Mouse (Mus musculus) liver, embryonic 11.5 days (tissue): Measurements from ENCODE around the gene Olfr288. TPM values are rescaled to one million over a fixed set of nuclear protein-coding genes. Genes with fewer than 3 reads are reported as not detected.

Source experiments
- ATAC-seq: fragments of 200-750 bp; cut with Nextera tagmentation; replicated peaks from 2 replicates; pipeline ENCODE4 v1.8.0; 2017; ENCODE audit warnings: moderate number of reproducible peaks, mild to moderate bottlenecking, moderate TSS enrichment, moderate library complexity; ENCODE audit not compliant: low FRiP score
- DNase-seq: peaks from one replicate; pipeline ENCODE4 v3.0.0-alpha.2; 2017; ENCODE audit warnings: low spot score
- H3K27ac ChIP-seq: fragments of 300-500 bp; sonication (generic); 2 replicates; pipeline ENCODE4 v1.5.1; 2014; ENCODE audit warnings: mild to moderate bottlenecking, low read depth, low read length, control low read depth
- H3K27me3 ChIP-seq: fragments of 300-500 bp; sonication (generic); replicated peaks from 2 replicates; pipeline ENCODE4 v1.6.1; 2014; ENCODE audit warnings: low read length, mixed read lengths; ENCODE audit not compliant: control insufficient read depth, insufficient read depth
- H3K36me3 ChIP-seq: fragments of 300-500 bp; sonication (generic); 2 replicates; pipeline ENCODE4 v1.6.1; 2014; ENCODE audit warnings: mild to moderate bottlenecking, low read length, moderate library complexity, mixed read lengths; ENCODE audit not compliant: control insufficient read depth, insufficient read depth
- H3K4me1 ChIP-seq: fragments of 300-500 bp; sonication (generic); replicated peaks from 2 replicates; pipeline ENCODE4 v1.6.1; 2014; ENCODE audit warnings: low read length, mixed read lengths; ENCODE audit not compliant: control insufficient read depth, insufficient read depth
- H3K4me2 ChIP-seq: fragments of 300-500 bp; sonication (generic); 2 replicates; pipeline ENCODE4 v1.6.1; 2014; ENCODE audit warnings: mild to moderate bottlenecking, control low read depth, moderate library complexity
- H3K4me3 ChIP-seq: fragments of 300-500 bp; sonication (generic); 2 replicates; pipeline ENCODE4 v1.5.1; 2014; ENCODE audit warnings: low read depth, low read length, control low read depth
- H3K9ac ChIP-seq: fragments of 300-500 bp; sonication (generic); 2 replicates; pipeline ENCODE4 v1.6.1; 2014; ENCODE audit warnings: low read depth, low read length, control low read depth
- H3K9me3 ChIP-seq: fragments of 300-500 bp; sonication (generic); 2 replicates; pipeline ENCODE4 v1.6.1; 2016; ENCODE audit warnings: low read length, inconsistent platforms, mixed read lengths; ENCODE audit not compliant: control insufficient read depth
- WGBS: fragments of 180-500 bp; shearing (Covaris S2); extraction: QIAGEN DNeasy Blood & Tissue Kit; methylation state at CpG from one replicate; pipeline ENCODE4 v1.1.7; 2014; 5-methylcytosine and 5-hydroxymethylcytosine counted together
- polyA plus RNA-seq: library from polyadenylated mRNA; unstranded; fragments of >200 nt; fragmentation: Nextera tagmentation; extraction: Ambion mirVana; gene quantifications from 2 replicates; pipeline ENCODE4 v1.2.1, GENCODE M21; 2014

The Olfr288 gene
- polyA plus RNA-seq, 1 experiment from 2014 or later = not detected

DNA sequence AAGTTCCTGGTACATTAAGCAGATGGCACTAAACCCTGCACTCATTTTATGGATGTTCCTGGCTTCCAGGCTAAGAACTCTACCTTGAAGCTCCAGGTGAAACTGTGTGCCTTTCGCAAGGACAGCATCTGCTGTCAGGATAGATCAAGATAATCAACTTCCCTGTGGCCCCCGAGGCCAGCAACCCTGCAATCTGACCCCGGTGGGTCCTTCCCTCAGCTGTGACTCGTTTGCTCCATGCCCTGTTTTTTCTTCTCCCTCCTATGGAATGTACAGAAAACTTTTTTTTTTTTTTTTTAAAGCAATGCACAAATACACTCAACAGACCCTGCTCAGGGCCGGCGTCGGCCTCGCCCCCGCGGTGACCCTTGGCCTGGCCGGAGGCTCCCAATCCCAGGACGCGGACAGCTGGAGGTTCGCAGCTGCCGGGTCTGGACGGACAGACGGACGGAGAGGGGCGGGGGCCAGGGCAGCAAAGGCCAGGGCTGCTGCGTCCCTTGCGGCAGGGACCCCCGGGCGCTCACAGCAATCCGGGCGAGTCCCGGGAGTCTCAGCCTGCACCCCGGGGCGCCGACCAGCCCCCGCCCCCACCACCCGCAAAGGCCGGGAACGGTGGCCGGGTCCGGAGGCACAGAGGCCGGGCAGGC, 50.4 kb downstream of the Olfr288 start:
- H3K9me3 ChIP-seq = no peaks in the 10 kb centered on the region
- DNase-seq (peak; percentile 45), ATAC-seq (peak; percentile 71)
- H3K4me2 ChIP-seq = peak overlapping the region; percentile 88
- peaks cover 10% of the 10 kb centered on the region for H3K4me1 ChIP-seq
- WGBS = 0% methylated on average over 36 of the region's 36 CpGs
- peaks cover 5% of the 10 kb centered on the region; the same call in 1 of the 2 replicates for H3K36me3 ChIP-seq
- H3K9ac ChIP-seq = peak overlapping the region; percentile 97
- H3K27me3 ChIP-seq = no peaks in the 10 kb centered on the region
- peak overlapping the region; percentile 59 for H3K27ac ChIP-seq
- H3K4me3 ChIP-seq = peak overlapping the region; percentile 98

- H3K4me1 ChIP-seq = peaks cover 10% of the 10 kb centered on the region
- no peaks in the 10 kb centered on the region for H3K27me3 ChIP-seq
- 84% methylated on average over 10 of the region's 10 CpGs for WGBS
- H3K36me3 ChIP-seq = peaks cover 5% of the 10 kb centered on the region; the same call in 1 of the 2 replicates
- no peak overlapping the region for H3K4me3 ChIP-seq
- no peaks in the 10 kb centered on the region for H3K9me3 ChIP-seq
- no peak overlapping the region for H3K9ac ChIP-seq
- no peak overlapping the region for H3K4me2 ChIP-seq
- ATAC-seq (no peak), DNase-seq (no peak)
- no peak overlapping the region for H3K27ac ChIP-seq
Measured at GRCm38 (mm10) chr15:98142515-98142914, 52.8 kb downstream of the Olfr288 start.

DNA sequence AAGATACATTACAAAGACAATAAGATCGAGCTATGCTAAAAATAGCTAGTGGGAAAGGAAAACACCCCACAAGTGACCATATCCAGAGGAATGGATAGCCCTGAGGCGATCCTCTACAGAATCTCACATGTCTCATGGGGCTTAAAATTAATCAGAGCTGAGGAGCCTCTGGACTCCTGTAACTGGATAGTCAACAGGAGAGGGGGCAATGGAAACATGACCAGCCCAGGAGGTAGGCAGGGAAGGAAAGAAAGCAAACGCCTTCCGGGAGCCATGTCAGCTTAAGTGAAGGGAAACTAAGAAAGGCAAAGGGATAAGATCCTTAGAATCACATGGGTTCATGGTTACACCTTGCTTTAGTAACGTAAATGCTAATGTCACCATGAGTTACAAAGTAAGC, 54.5 kb downstream of the Olfr288 start:
- Histone ChIP-seq H3K9me3 (no peaks in the 10 kb centered on the region), H3K36me3 (peaks cover 11% of the 10 kb centered on the region; the same call in 1 of the 2 replicates), H3K27me3 (no peaks in the 10 kb centered on the region), H3K4me2 (no peak overlapping the region), H3K4me3 (no peak overlapping the region), H3K27ac (no peak overlapping the region), H3K9ac (no peak overlapping the region), H3K4me1 (peaks cover 10% of the 10 kb centered on the region)
- 92% methylated on average over 5 of the region's 5 CpGs for WGBS
- no peak for DNase-seq
- no peak for ATAC-seq

DNA sequence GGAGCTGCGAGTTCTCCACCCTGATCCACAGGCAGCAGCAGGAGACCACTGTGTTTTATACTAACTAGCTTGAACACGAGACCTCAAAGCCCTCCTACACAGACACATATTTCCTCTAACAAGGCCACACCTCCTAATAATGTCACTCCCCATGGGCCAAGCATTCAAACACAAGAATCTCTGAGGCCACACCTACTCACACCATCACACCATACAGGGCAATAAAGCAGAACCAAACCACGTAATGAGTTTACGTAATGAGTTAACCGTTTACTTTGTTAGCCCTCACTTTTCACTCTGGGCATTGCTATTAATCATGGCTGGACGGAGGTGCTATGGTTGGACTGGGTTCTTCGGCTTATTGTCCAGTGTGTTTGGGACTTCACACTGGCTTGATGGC, 55.6 kb downstream of the Olfr288 start:
- no peaks in the 10 kb centered on the region for H3K27me3 ChIP-seq
- 85% methylated on average over 7 of the region's 7 CpGs for WGBS
- no peak for DNase-seq
- H3K27ac ChIP-seq = no peak overlapping the region
- peaks cover 6% of the 10 kb centered on the region for H3K4me1 ChIP-seq
- no peaks in the 10 kb centered on the region for H3K9me3 ChIP-seq
- no peak overlapping the region for H3K4me2 ChIP-seq
- H3K9ac ChIP-seq = no peak overlapping the region
- no peak for ATAC-seq
- no peak overlapping the region for H3K4me3 ChIP-seq
- H3K36me3 ChIP-seq = peaks cover 17% of the 10 kb centered on the region; the same call in 1 of the 2 replicates

DNA sequence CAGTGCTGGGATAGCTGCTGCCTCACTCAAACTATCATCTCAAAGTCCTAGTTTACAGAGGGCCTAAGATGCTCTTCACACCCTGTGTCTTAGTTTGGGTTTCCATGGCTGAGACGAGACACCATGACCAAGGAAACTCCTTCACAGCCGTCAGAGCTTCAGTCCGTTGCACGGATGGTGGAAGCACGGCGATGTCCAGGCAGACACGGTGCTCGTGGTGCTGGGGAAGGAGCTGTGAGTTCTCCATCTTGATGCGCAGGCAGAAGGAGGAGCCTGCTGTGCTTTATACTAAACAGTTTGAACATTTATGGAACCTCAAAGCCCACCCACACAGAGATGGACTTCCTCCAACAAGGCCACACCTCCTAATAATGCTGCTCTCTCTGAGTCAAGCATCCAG, 58.5 kb downstream of the Olfr288 start:
- H3K27me3 ChIP-seq = no peaks in the 10 kb centered on the region
- ATAC-seq = no peak
- peaks cover 23% of the 10 kb centered on the region for H3K36me3 ChIP-seq
- H3K4me3 ChIP-seq = no peak overlapping the region
- DNase-seq = no peak
- no peak overlapping the region for H3K9ac ChIP-seq
- 92% methylated on average over 9 of the region's 9 CpGs for WGBS
- H3K4me1 ChIP-seq = no peaks in the 10 kb centered on the region
- H3K27ac ChIP-seq = no peak overlapping the region
- no peaks in the 10 kb centered on the region for H3K9me3 ChIP-seq
- no peak overlapping the region for H3K4me2 ChIP-seq

Other genes with a start within 250 kb of the Olfr288 start
- 25.7 and 28.0 TPM in 2 replicates for gene Tmem106c, start 231.3 kb downstream of the Olfr288 start, polyA plus RNA-seq
- 6.5 and 7.0 TPM in 2 replicates for gene Col2a1, start 190.8 kb downstream of the Olfr288 start, polyA plus RNA-seq
- gene Pfkm, start 103.0 kb downstream of the Olfr288 start, polyA plus RNA-seq = 37.2 and 42.5 TPM in 2 replicates
- 37.9 and 38.6 TPM in 2 replicates for gene Senp1, start 101.8 kb downstream of the Olfr288 start, polyA plus RNA-seq
- gene Asb8, start 29.9 kb downstream of the Olfr288 start, polyA plus RNA-seq = 37.2 and 42.5 TPM in 2 replicates
- not detected in 2 replicates for gene Ccdc184, start 28.4 kb downstream of the Olfr288 start, polyA plus RNA-seq
- gene Gm44579, start 25.4 kb upstream of the Olfr288 start, polyA plus RNA-seq = not detected in 2 replicates
- not detected in 2 replicates for gene Olfr287, start 25.5 kb upstream of the Olfr288 start, polyA plus RNA-seq
- not detected in 2 replicates for gene Olfr286, start 38.9 kb upstream of the Olfr288 start, polyA plus RNA-seq
- not detected in 2 replicates for gene H1fnt, start 61.8 kb upstream of the Olfr288 start, polyA plus RNA-seq
- 0.18 and 0.27 TPM in 2 replicates for gene Zfp641, start 100.6 kb upstream of the Olfr288 start, polyA plus RNA-seq
- gene Olfr285, start 121.8 kb upstream of the Olfr288 start, polyA plus RNA-seq = not detected in 2 replicates
- gene Olfr284, start 145.4 kb upstream of the Olfr288 start, polyA plus RNA-seq = not detected in 2 replicates
- gene Olfr283, start 185.4 kb upstream of the Olfr288 start, polyA plus RNA-seq = not detected in 2 replicates
- not detected in 2 replicates for gene Olfr282, start 235.7 kb upstream of the Olfr288 start, polyA plus RNA-seq